Mouse (Mus musculus) megakaryocyte progenitor cell, adult 5-6 weeks (primary cell): Measurements from ENCODE around the gene Gpr25. TPM values are rescaled to one million over a fixed set of nuclear protein-coding genes. Genes with fewer than 3 reads are reported as not detected.

Experiments used
- ATAC-seq: replicated peaks from 2 replicates; pipeline ENCODE4 v1.8.0; 2016; ENCODE audit warnings: mild to moderate bottlenecking, moderate TSS enrichment, inconsistent platforms; ENCODE audit not compliant: poor library complexity
- total RNA-seq, 2 experiments: library from RNA; stranded (forward) in 1 of 2; stranded (reverse) in 1 of 2; fragments of 157-497, 149-512 nt in 1 of 2; fragments of 200-1000 nt in 1 of 2; gene quantifications; 2 replicates each; pipeline versions ENCODE4 v1.2.3 to v1.2.4; 2015 to 2017

Gene Gpr25
- total RNA-seq (2015), result not detected in 2 replicates
- total RNA-seq (2017), result not detected in 2 replicates

DNA sequence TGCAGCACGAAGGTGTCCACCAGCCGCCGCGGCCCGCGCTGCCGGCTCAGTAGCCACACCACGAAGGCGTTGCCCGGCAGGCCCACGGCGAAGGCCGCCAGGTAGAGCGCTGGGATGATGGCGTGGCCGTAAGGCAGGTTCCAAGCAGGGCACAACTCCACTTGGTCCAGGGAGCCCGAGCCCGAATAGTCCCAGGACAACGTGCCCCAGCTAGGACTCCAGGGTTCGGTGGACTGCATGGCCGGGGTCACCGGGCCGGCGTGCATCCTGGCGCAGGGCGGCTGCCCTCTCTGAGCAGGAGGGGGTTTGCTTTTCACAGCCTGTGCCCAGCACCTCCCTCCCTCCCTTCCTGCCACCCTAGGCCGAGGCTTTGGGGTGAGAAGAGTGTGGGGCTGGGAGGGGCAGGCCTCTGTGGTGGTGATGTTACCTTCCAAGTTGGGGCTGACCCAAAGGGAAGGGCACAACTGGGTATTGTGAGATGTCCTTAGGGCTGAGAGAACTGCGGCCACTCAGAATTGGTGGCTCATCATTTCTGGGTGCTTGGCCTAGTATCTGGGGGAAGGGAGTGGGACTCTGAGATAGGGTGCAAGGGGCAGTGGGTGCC lies at the start of gene Gpr25:
Gene Gpr25, minus strand, starts transcription at position 239 of the 604 bp plus-strand sequence.
- ATAC-seq, result no peak

GRCm38 (mm10) chr1:136309193-136309592 lies 48.5 kb upstream of the Gpr25 start:
- ATAC-seq, result no peak

- peak; percentile 86 for ATAC-seq
Measured at GRCm38 (mm10) chr1:136306424-136306823, 45.8 kb upstream of the Gpr25 start.

GRCm38 (mm10) chr1:136293961-136294360 lies 33.3 kb upstream of the Gpr25 start:
- ATAC-seq, result no peak

- no peak for ATAC-seq
Measured at GRCm38 (mm10) chr1:136289803-136290202, 29.1 kb upstream of the Gpr25 start.

DNA sequence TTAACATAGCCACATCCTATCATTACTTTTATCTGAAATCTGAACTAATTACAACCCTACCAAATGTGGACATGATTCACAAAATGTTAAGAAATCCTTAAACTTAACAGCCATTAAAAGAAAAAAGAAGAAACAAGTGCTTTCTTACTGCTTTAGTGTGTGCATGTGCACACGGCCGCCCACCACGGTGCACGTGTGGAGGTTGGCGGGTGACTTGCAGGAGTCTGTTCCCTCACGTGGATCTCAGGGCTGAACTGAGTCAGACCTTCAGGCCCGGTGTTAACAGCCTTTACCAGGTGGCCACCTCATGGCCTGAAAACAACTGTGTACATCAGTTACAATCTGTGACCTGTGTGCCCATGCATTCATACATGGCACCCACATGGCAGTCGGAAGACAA lies 16.7 kb upstream of the Gpr25 start:
- no peak for ATAC-seq

- no peak for ATAC-seq
Measured at GRCm38 (mm10) chr1:136268224-136268623, 7.6 kb upstream of the Gpr25 start.

DNA sequence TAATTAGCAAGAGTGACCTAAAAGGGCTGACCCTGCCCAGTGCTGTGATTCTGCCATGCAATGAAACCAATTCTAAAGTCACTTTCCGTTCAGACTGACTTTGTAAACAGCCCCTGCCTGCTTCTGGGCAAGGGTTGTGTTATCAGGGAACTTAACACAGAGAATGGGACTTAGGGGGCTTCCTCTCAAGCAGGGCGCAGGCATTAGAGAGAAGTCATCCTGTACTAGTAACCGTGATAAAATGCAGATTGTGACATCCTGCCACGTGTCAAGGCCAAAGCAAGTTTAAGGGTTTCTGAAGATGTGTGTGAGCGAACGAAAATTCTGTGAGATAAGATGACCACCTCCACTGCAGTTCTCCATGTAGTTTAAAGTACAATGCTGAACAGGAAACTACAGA lies 5.5 kb upstream of the Gpr25 start:
- no peak for ATAC-seq

- peak; percentile 27 for ATAC-seq
Measured at GRCm38 (mm10) chr1:136263355-136263754, 2.7 kb upstream of the Gpr25 start.

GRCm38 (mm10) chr1:136259893-136260634 lies 609 bp downstream of the Gpr25 start:
- ATAC-seq, result peak; percentile 9; the same call in 1 of the 2 replicates

DNA sequence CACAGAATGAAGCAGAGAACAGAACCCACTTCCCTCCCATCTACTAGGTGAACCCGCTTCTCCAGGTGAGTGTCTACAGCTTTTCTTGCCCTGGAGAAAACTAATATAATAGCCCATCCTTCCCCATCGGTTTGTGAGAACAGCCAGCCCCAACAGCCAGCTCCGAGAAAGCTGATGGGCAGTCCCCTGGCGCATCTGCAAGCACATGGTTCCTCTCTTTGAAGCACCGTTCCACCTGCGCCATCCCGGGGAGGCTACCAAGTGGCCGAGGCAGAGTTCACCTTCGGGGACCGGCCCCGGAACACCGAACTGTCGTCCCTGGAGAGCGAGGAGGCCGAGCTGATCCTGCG lies 1.2 kb downstream of the Gpr25 start:
- no peak for ATAC-seq

DNA sequence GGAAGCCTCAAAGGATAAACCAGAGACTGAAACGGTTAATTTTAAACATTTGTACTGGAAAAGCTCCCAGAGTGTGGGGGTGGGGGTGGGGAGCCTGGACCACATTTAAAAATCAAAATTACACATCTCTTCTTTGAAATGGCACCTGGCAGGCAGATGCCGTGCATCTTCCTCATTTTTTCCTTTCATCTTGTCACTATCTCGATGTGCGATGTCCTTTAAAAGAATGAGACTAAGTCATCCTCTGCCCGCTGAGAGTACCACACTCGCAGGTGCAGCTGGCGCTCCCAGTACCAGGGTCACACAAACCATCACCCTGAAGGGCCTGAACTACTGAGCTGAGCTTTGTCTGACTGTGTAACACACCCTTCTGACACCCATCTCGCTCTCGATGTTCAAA lies 2.2 kb downstream of the Gpr25 start:
- ATAC-seq, result no peak

DNA sequence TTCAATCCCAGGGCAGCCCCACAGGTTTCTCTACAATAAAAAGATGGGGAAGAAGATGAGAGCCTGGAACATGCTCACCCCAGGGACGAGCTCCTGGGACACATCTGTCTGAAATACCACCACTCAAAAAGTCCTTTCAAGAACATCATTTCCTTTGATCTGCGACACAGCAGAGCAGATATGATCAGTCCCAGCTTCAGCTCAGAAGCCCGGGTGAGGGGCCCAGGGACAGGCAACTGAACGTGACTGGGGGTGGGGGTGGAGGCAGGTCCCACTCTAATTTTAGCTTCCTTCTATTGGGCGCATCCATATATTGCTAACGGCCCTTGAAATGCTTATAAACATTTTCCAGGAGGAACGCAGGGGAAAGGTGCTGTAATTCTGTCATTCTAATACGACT lies 5.0 kb downstream of the Gpr25 start:
- no peak for ATAC-seq

DNA sequence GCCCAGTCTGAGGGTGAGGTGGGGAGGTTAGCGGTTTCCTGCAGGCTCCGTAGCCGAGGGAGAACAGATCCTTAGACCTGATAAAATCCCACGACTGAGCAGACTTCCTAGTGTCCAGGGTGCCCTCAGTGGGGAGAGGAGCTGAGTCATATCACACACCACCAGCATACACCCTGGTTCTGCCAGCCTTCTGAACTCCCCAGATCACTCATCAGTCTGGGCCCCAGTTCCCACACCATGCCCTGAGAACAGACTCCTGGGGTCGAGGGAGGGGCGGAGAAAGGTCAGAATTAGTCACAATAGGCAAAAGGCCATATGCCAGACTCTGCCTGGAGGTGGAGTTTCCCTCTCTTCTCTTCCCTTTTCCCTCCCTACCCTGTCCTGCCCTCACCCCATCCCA lies 5.5 kb downstream of the Gpr25 start:
- ATAC-seq, result peak; percentile 58

DNA sequence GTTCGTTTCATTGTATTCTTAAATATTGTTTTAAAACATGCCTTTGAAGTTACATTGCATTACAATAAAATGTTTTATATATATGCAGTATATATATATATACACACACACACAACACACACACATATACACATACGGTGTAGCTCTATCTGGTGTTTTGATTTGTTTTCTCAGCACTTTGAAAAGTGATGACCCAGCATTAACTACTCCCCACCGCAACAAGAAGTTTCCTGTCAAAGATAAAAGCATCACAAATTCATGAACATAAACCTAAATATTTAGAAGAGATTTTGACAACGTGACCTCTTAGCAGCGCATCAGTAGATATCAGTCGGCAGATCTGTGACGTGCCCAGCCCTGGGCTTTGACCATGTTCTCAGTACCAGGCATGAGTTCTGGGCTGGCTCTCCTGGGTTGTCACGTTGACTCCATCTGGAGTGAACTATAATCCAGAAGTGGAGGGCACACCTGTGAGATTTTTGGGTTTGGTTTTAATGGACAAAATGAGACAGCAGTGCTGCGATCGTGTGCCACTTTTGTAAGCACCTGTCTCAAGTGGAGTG lies 6.1 kb downstream of the Gpr25 start:
- no peak for ATAC-seq

- ATAC-seq, result peak; percentile 38
Measured at GRCm38 (mm10) chr1:136253472-136253871, 7.2 kb downstream of the Gpr25 start.

GRCm38 (mm10) chr1:136249662-136250061 lies 11.0 kb downstream of the Gpr25 start:
- ATAC-seq, result peak; percentile 77

GRCm38 (mm10) chr1:136247393-136247792 lies 13.3 kb downstream of the Gpr25 start:
- peak; percentile 53 for ATAC-seq

DNA sequence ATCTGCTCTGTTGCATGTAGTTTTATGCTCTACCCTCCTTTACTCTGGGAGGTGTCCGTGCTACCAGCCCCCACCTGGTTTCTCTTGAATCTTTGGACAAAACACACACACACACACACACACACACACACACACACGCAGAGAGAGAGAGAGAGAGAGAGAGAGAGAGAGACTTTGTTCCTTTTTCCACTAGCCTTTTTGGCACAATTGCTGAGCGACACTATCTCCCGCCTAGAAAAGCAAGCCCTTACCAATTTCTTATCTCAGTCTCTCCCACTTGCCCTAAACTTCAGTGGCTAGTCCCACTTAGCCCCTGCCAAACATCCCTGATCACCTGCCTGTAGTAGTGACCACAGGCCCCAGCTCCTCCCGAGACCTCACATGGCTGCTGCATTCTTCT lies 16.2 kb downstream of the Gpr25 start:
- ATAC-seq, result no peak

DNA sequence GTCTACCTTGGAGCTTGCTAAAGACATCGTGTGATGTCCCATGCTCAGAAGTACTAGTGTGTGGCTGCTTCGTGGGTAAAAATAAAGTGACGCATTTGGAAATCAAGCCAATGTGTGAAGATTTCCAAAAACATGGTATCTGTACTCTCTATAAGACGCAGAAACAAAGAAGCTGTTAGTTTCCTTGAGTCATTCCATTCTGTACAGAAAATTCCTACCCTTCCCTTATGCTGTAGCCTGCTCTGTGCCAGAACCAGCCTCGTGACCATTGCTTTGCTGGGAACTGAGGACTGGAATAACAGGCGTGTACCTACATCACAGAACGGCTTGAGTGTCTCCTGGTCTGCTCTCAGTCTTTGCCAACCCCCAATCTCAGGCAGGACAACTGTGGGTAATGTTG lies 18.9 kb downstream of the Gpr25 start:
- no peak for ATAC-seq

DNA sequence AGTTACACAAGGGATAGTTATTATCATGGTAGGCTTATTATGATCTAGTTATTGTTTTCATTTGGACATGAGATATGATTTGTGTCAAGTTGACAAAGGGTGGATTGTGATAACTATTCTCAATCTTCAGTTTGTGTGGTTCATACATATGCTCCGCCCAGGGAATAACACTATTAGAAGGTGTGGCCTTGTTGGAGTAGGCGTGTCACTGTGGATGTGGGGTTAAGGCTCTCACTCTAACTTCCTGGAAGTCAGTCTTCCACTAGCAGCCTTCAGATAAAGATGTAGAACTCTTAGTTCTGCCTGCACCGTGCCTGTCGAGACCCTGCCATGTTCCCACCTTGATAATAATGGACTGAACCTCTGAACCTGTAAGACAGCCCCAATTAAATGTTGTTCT lies 22.2 kb downstream of the Gpr25 start:
- no peak for ATAC-seq

GRCm38 (mm10) chr1:136234595-136235092 lies 26.0 kb downstream of the Gpr25 start:
- ATAC-seq, result peak; percentile 54; the same call in 1 of the 2 replicates
